28 mouse cellular contexts compared by ENCODE assay signal in genomic region chr8:72337034-72337433, GRCm38 (mm10). TPM values are rescaled to one million over a fixed set of nuclear protein-coding genes. Genes with fewer than 3 reads are reported as not detected.
A peak's percentile ranks its signal among the peaks of the same experiment; 100 is the strongest.
DNase-seq lines count a peak whose midpoint lies in the region; ATAC-seq and TF ChIP-seq lines count a peak whose summit lies in the region.
"Had no signal": no experiment of that assay in that cellular context is flagged by ENCODE, and none has a peak within 500 bp of the region (broad histone marks: within the 10 kb centered on the region; RNA-seq: fewer than 3 reads in every experiment).

No protein-coding gene starts in this region.

- no peak overlapping the region for H3K27ac ChIP-seq in heart, embryonic 11.5 days (ENCODE audit: low read depth, low read length)
- H3K27ac ChIP-seq in heart, embryonic 10.5 days, result no peak overlapping the region
- H3K27ac ChIP-seq in kidney, postnatal 0 days, result 0 out of 2 replicates have a peak overlapping the region, but pooled peaks have one; percentile 3
- H3K27ac ChIP-seq: embryonic facial prominence, embryonic 10.5 days; embryonic facial prominence, embryonic 15.5 days; forebrain, embryonic 12.5 days; hindbrain, embryonic 14.5 days; limb, embryonic 13.5 days; liver, embryonic 13.5 days; midbrain, embryonic 12.5 days; neural tube, embryonic 12.5 days; stomach, postnatal 0 days had no signal

- DNase-seq in heart, embryonic 10.5 days (ENCODE audit: low spot score), result no peak
- no peak for DNase-seq in kidney, postnatal 0 days (ENCODE audit: low spot score)
- DNase-seq in kidney, adult 11 months, result no peak
- peak; percentile 40 for DNase-seq in lung, postnatal 36 days
- DNase-seq in lung, adult 18-20 months, result no peak
- DNase-seq in urinary bladder, adult 2 months (ENCODE audit: low spot score), result no peak
- DNase-seq: adrenal gland, adult 8-10 months; B cell, adult 2 months; cerebellum, adult 8-10 months; cerebellum, postnatal 25 days; gastrocnemius, postnatal 14 days; liver, embryonic 13.5 days; lung, embryonic 14.5 days; right cerebral cortex, postnatal 4 days; thymus, adult 18-20 months; thymus, postnatal 36 days had no signal

- peaks cover 19% of the 10 kb centered on the region for H3K36me3 ChIP-seq in heart, embryonic 11.5 days (ENCODE audit: control insufficient read depth, insufficient read depth, low read length)
- peaks cover 60% of the 10 kb centered on the region for H3K36me3 ChIP-seq in heart, embryonic 10.5 days
- H3K36me3 ChIP-seq in kidney, postnatal 0 days (ENCODE audit: insufficient read depth, low read length), result peaks cover 20% of the 10 kb centered on the region; the same call in 1 of the 2 replicates

- no peaks in the 10 kb centered on the region for H3K4me1 ChIP-seq in heart, embryonic 11.5 days (ENCODE audit: control insufficient read depth, insufficient read depth, low read length)
- peaks cover 2% of the 10 kb centered on the region; the same call in 1 of the 2 replicates for H3K4me1 ChIP-seq in heart, embryonic 10.5 days
- H3K4me1 ChIP-seq in kidney, postnatal 0 days (replicated peaks; ENCODE audit: insufficient read depth, low read length), result no peaks in the 10 kb centered on the region
- H3K4me1 ChIP-seq: embryonic facial prominence, embryonic 15.5 days; forebrain, embryonic 12.5 days; limb, embryonic 13.5 days; liver, embryonic 13.5 days; midbrain, embryonic 12.5 days; neural tube, embryonic 12.5 days had no signal

- 0 out of 2 replicates have a peak, but pooled peaks have one; percentile 12 for ATAC-seq in heart, embryonic 11.5 days (replicated peaks; ENCODE audit: insufficient number of reproducible peaks, low FRiP score, low TSS enrichment)
- ATAC-seq in kidney, postnatal 0 days (replicated peaks; ENCODE audit: low FRiP score, low read depth), result no peak
- ATAC-seq: intestine, postnatal 0 days had no signal

- H3K9me3 ChIP-seq in heart, embryonic 11.5 days (replicated peaks; ENCODE audit: control insufficient read depth, low read length), result no peaks in the 10 kb centered on the region
- no peaks in the 10 kb centered on the region for H3K9me3 ChIP-seq in heart, embryonic 10.5 days
- no peaks in the 10 kb centered on the region for H3K9me3 ChIP-seq in kidney, postnatal 0 days (replicated peaks; ENCODE audit: low read length)
- H3K9me3 ChIP-seq: embryonic facial prominence, embryonic 10.5 days; embryonic facial prominence, embryonic 15.5 days; forebrain, embryonic 12.5 days; G1E; limb, embryonic 13.5 days; liver, embryonic 13.5 days; midbrain, embryonic 12.5 days; neural tube, embryonic 12.5 days had no signal

- no peak overlapping the region for H3K4me3 ChIP-seq in heart, embryonic 11.5 days (ENCODE audit: low read depth, low read length)
- H3K4me3 ChIP-seq in heart, embryonic 10.5 days, result no peak overlapping the region
- H3K4me3 ChIP-seq in kidney, postnatal 0 days (replicated peaks; ENCODE audit: low read depth, low read length), result no peak overlapping the region
- H3K4me3 ChIP-seq: embryonic facial prominence, embryonic 10.5 days; embryonic facial prominence, embryonic 15.5 days; forebrain, embryonic 12.5 days; limb, embryonic 13.5 days; liver, embryonic 13.5 days; midbrain, embryonic 12.5 days; myocyte; neural tube, embryonic 12.5 days had no signal

- no peak overlapping the region for H3K4me2 ChIP-seq in heart, embryonic 11.5 days
- no peak overlapping the region for H3K4me2 ChIP-seq in kidney, postnatal 0 days (ENCODE audit: low read length)
- H3K4me2 ChIP-seq: embryonic facial prominence, embryonic 15.5 days; forebrain, embryonic 12.5 days; hindbrain, embryonic 14.5 days; limb, embryonic 13.5 days; liver, embryonic 13.5 days; lung, embryonic 14.5 days; midbrain, embryonic 12.5 days; neural tube, embryonic 12.5 days had no signal

- TF ChIP-seq CTCF in kidney, postnatal 0 days (IDR thresholded peaks at IDR 0.05; ENCODE audit: low read depth), result no peak

- no peak overlapping the region for H3K9ac ChIP-seq in heart, embryonic 11.5 days (ENCODE audit: low read depth, low read length)
- H3K9ac ChIP-seq in kidney, postnatal 0 days (ENCODE audit: low read depth, low read length), result no peak overlapping the region
- H3K9ac ChIP-seq: embryonic facial prominence, embryonic 15.5 days; forebrain, embryonic 12.5 days; hindbrain, embryonic 14.5 days; limb, embryonic 13.5 days; liver, embryonic 13.5 days; lung, embryonic 14.5 days; midbrain, embryonic 12.5 days; neural tube, embryonic 12.5 days had no signal

- no peaks in the 10 kb centered on the region for H3K27me3 ChIP-seq in heart, embryonic 11.5 days (ENCODE audit: control insufficient read depth, insufficient read depth, low read length)
- no peaks in the 10 kb centered on the region for H3K27me3 ChIP-seq in heart, embryonic 10.5 days (ENCODE audit: insufficient read depth, poor library complexity, severe bottlenecking)
- H3K27me3 ChIP-seq in kidney, postnatal 0 days (ENCODE audit: insufficient read depth, low read length), result no peaks in the 10 kb centered on the region
- H3K27me3 ChIP-seq: embryonic facial prominence, embryonic 15.5 days; forebrain, embryonic 12.5 days; limb, embryonic 13.5 days; liver, embryonic 13.5 days; midbrain, embryonic 12.5 days; neural tube, embryonic 12.5 days had no signal

RNA-seq across cellular contexts. Expression of gene Klf2, which starts 18.2 kb away (rescaled TPM):
- polyA plus RNA-seq in heart, embryonic 11.5 days (2014; fragmentation: Nextera tagmentation; extraction: Ambion mirVana), result 16.7 and 17.7 TPM in 2 replicates
- 12.8 and 14.1 TPM in 2 replicates for polyA plus RNA-seq in heart, embryonic 10.5 days (2016; fragmentation: Nextera tagmentation; extraction: Ambion mirVana)
- 24.7 and 31.9 TPM in 2 replicates for polyA plus RNA-seq in kidney, postnatal 0 days (2015; fragmentation: Nextera tagmentation; extraction: Ambion mirVana)
- polyA plus RNA-seq in urinary bladder, adult 2 months (2012; rRNA removed), result 32.4 and 36.7 TPM in 2 replicates

RNA-seq across cellular contexts. Expression of gene Gm10282, which starts 32.0 kb away (rescaled TPM):
- 22.5 and 25.2 TPM in 2 replicates for polyA plus RNA-seq in heart, embryonic 11.5 days (2014; fragmentation: Nextera tagmentation; extraction: Ambion mirVana)
- 19.8 and 23.4 TPM in 2 replicates for polyA plus RNA-seq in heart, embryonic 10.5 days (2016; fragmentation: Nextera tagmentation; extraction: Ambion mirVana)
- 22.2 and 22.8 TPM in 2 replicates for polyA plus RNA-seq in kidney, postnatal 0 days (2015; fragmentation: Nextera tagmentation; extraction: Ambion mirVana)
- polyA plus RNA-seq in urinary bladder, adult 2 months (2012; rRNA removed), result 6.2 and 8.5 TPM in 2 replicates
